Mouse (Mus musculus): ENCODE data around the gene Fubp1. TPM values are rescaled to one million over a fixed set of nuclear protein-coding genes. Genes with fewer than 3 reads are reported as not detected.

The Fubp1 gene
- polyA plus RNA-seq (2015; fragmentation: Nextera tagmentation; extraction: Ambion mirVana): 33.5 and 37.1 TPM in 2 replicates

DNA sequence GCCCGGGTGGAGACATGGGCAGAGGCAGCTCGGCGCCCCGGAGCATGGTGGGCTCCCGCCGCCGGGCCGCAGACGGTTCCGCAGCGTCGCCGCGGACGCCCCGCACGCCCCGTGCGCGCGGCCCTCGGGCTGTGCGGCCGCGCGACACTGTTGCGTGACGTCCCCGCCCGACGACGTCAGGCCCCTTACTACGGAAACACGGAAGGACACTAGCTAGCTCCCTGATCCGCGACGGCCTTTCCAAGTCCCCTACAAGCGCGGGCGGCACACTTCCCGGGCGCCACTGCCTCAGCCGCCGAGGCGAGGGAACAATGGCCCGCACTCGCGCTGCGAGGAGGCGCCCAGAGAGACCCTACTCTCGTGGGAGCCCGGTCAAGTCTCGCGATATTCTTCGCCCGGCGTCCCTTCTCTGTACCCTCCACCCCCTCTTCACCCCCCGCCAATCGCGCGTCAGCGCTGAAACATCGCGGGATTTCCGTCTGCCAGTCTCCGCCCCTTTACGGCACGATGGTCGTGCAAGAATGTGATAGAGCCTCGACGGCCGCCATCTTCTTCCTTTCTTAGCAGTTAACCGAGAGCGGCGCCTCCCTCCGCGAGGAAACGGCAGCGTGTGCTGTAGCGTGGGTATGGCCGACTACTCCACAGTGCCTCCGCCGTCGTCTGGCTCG is at the start of gene Fubp1, which contains the start of gene Dnajb4:
Gene Fubp1 (plus strand): TSS at position 456 of the 668 bp plus-strand sequence.
Gene Dnajb4 (minus strand): TSS at position 336 of the 668 bp plus-strand sequence.
- Histone ChIP-seq H3K27me3 (ENCODE audit: insufficient read depth, low read length) (no peaks in the 10 kb centered on the region), H3K4me3 (ENCODE audit: low read depth, low read length) (peak within 1 kb of the TSS; percentile 93), H3K27ac (ENCODE audit: low read depth) (peak within 1 kb of the TSS; percentile 99), H3K4me1 (ENCODE audit: insufficient read depth) (peaks cover 19% of the 10 kb centered on the region), H3K36me3 (replicated peaks; ENCODE audit: insufficient read depth, low read length) (no peaks in the 10 kb centered on the region), H3K4me2 (ENCODE audit: low read depth, low read length) (peak within 1 kb of the TSS; percentile 88), H3K9ac (replicated peaks) (peak within 1 kb of the TSS; percentile 97), H3K9me3 (ENCODE audit: low read length) (no peaks in the 10 kb centered on the region)
- DNase-seq: peak; percentile 100
- TF ChIP-seq EP300 (IDR thresholded peaks at IDR 0.05; ENCODE audit: low read depth) (peak; percentile 94), CTCF (IDR thresholded peaks at IDR 0.05; ENCODE audit: low read depth) (no peak)
- under 1% methylated on average over 72 of the region's 85 CpGs for WGBS (ENCODE audit: insufficient replicate concordance)
- peak; percentile 94 for ATAC-seq

DNA sequence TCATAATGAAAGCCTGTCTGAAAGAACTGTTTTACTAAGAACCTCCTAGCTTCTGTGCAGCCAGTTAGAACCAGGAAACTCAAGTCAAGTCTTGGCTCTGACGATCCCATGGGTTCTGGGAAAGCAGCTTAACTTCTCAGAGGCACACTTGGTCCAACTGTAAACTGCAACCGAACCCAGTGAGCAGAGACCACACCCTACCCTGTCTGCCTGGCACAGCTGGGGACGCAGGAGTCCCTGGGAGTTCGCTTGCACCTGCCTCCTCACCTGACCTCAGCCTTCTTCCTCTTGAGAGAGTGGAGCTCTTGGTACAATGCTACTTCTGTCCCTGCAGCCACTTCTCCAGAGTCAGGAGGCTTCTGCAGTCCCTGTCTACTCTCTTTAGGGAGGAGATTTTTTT is 49.6 kb upstream of the Fubp1 start:
- ATAC-seq: no peak
- H3K4me3 ChIP-seq (ENCODE audit: low read depth, low read length): no peak overlapping the region

GRCm38 (mm10) chr3:152163320-152163719 is 46.9 kb upstream of the Fubp1 start:
- Histone ChIP-seq H3K9ac (replicated peaks) (no peak overlapping the region), H3K27ac (ENCODE audit: low read depth) (no peak overlapping the region), H3K9me3 (ENCODE audit: low read length) (no peaks in the 10 kb centered on the region), H3K4me3 (ENCODE audit: low read depth, low read length) (no peak overlapping the region), H3K27me3 (ENCODE audit: insufficient read depth, low read length) (peaks cover 29% of the 10 kb centered on the region), H3K4me2 (ENCODE audit: low read depth, low read length) (no peak overlapping the region), H3K4me1 (ENCODE audit: insufficient read depth) (peaks cover 2% of the 10 kb centered on the region; the same call in 1 of the 2 replicates), H3K36me3 (replicated peaks; ENCODE audit: insufficient read depth, low read length) (no peaks in the 10 kb centered on the region)
- TF ChIP-seq CTCF (IDR thresholded peaks at IDR 0.05; ENCODE audit: low read depth): no peak
- TF ChIP-seq EP300 (IDR thresholded peaks at IDR 0.05; ENCODE audit: low read depth): no peak
- WGBS (ENCODE audit: insufficient replicate concordance): 80% methylated on average over 8 of the region's 8 CpGs
- no peak for DNase-seq
- no peak for ATAC-seq

More for the DNA sequence above, 49.6 kb upstream of the Fubp1 start:
- no peak overlapping the region for H3K4me2 ChIP-seq (ENCODE audit: low read depth, low read length)
- peaks cover 12% of the 10 kb centered on the region for H3K27me3 ChIP-seq (ENCODE audit: insufficient read depth, low read length)
- 59% methylated on average over 4 of the region's 4 CpGs for WGBS (ENCODE audit: insufficient replicate concordance)
- H3K27ac ChIP-seq (ENCODE audit: low read depth): no peak overlapping the region
- no peaks in the 10 kb centered on the region for H3K4me1 ChIP-seq (ENCODE audit: insufficient read depth)
- no peaks in the 10 kb centered on the region for H3K36me3 ChIP-seq (replicated peaks; ENCODE audit: insufficient read depth, low read length)
- H3K9ac ChIP-seq (replicated peaks): no peak overlapping the region
- DNase-seq: no peak
- no peaks in the 10 kb centered on the region for H3K9me3 ChIP-seq (ENCODE audit: low read length)
- TF ChIP-seq EP300 (IDR thresholded peaks at IDR 0.05; ENCODE audit: low read depth) (no peak), CTCF (IDR thresholded peaks at IDR 0.05; ENCODE audit: low read depth) (no peak)

GRCm38 (mm10) chr3:152165014-152165350 is 45.2 kb upstream of the Fubp1 start:
- no peak for TF ChIP-seq CTCF (IDR thresholded peaks at IDR 0.05; ENCODE audit: low read depth)
- TF ChIP-seq EP300 (IDR thresholded peaks at IDR 0.05; ENCODE audit: low read depth): no peak
- H3K27ac ChIP-seq (ENCODE audit: low read depth): no peak overlapping the region
- peaks cover 2% of the 10 kb centered on the region; the same call in 1 of the 2 replicates for H3K4me1 ChIP-seq (ENCODE audit: insufficient read depth)
- peaks cover 29% of the 10 kb centered on the region for H3K27me3 ChIP-seq (ENCODE audit: insufficient read depth, low read length)
- H3K36me3 ChIP-seq (replicated peaks; ENCODE audit: insufficient read depth, low read length): no peaks in the 10 kb centered on the region
- peak overlapping the region; percentile 57 for H3K4me3 ChIP-seq (ENCODE audit: low read depth, low read length)
- 21% methylated on average over 9 of the region's 9 CpGs for WGBS (ENCODE audit: insufficient replicate concordance)
- peak overlapping the region; percentile 85 for H3K4me2 ChIP-seq (ENCODE audit: low read depth, low read length)
- H3K9ac ChIP-seq (replicated peaks): no peak overlapping the region
- no peaks in the 10 kb centered on the region for H3K9me3 ChIP-seq (ENCODE audit: low read length)
- DNase-seq (no peak), ATAC-seq (peak; percentile 37; the same call in 1 of the 2 replicates)

GRCm38 (mm10) chr3:152165351-152166098 is 44.7 kb upstream of the Fubp1 start:
- DNase-seq: peak; percentile 54
- H3K9ac ChIP-seq (replicated peaks): peak overlapping the region; percentile 59
- H3K9me3 ChIP-seq (ENCODE audit: low read length): no peaks in the 10 kb centered on the region

DNA sequence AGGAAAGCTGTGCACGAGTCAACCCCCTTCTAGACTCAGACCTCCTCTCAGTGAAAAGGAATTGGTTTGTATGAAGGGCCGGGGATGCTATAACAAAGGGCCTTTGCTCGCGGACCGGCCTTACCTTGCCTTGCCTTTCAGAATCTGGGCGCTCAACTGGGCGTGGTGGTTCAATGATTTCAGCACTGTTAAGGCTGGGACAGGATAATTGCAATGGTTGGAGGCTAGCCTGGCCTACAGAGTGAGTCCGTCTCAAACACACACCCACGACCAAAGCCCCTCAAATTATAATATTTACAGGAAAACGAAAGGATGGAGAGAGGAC is 44.2 kb upstream of the Fubp1 start, which contains the start of gene Gipc2:
Gene Gipc2 (minus strand): TSS at position 132 of the 325 bp plus-strand sequence.
- Histone ChIP-seq H3K27ac (ENCODE audit: low read depth) (peak within 1 kb of the TSS; percentile 64), H3K9me3 (ENCODE audit: low read length) (no peaks in the 10 kb centered on the region), H3K4me2 (ENCODE audit: low read depth, low read length) (peak within 1 kb of the TSS; percentile 85), H3K4me1 (ENCODE audit: insufficient read depth) (peaks cover 7% of the 10 kb centered on the region; the same call in 1 of the 2 replicates), H3K4me3 (ENCODE audit: low read depth, low read length) (peak within 1 kb of the TSS; percentile 57), H3K27me3 (ENCODE audit: insufficient read depth, low read length) (peaks cover 29% of the 10 kb centered on the region), H3K36me3 (replicated peaks; ENCODE audit: insufficient read depth, low read length) (no peaks in the 10 kb centered on the region), H3K9ac (replicated peaks) (peak within 1 kb of the TSS; percentile 59)
- no peak for TF ChIP-seq EP300 (IDR thresholded peaks at IDR 0.05; ENCODE audit: low read depth)
- no peak for TF ChIP-seq CTCF (IDR thresholded peaks at IDR 0.05; ENCODE audit: low read depth)
- ATAC-seq (peak; percentile 47), DNase-seq (no peak)
- 12% methylated on average over 10 of the region's 10 CpGs for WGBS (ENCODE audit: insufficient replicate concordance)

More at GRCm38 (mm10) chr3:152165351-152166098, 44.7 kb upstream of the Fubp1 start:
- Histone ChIP-seq H3K36me3 (replicated peaks; ENCODE audit: insufficient read depth, low read length) (no peaks in the 10 kb centered on the region), H3K4me1 (ENCODE audit: insufficient read depth) (peaks cover 4% of the 10 kb centered on the region; the same call in 1 of the 2 replicates), H3K27ac (ENCODE audit: low read depth) (peak overlapping the region; percentile 64), H3K4me2 (ENCODE audit: low read depth, low read length) (peak overlapping the region; percentile 85), H3K4me3 (ENCODE audit: low read depth, low read length) (peak overlapping the region; percentile 57), H3K27me3 (ENCODE audit: insufficient read depth, low read length) (peaks cover 29% of the 10 kb centered on the region)
- 3% methylated on average over 43 of the region's 53 CpGs for WGBS (ENCODE audit: insufficient replicate concordance)
- peak; percentile 81 for ATAC-seq
- TF ChIP-seq EP300 (IDR thresholded peaks at IDR 0.05; ENCODE audit: low read depth): no peak
